Mouse (Mus musculus): Measurements from ENCODE around the gene Neo1. TPM values are rescaled to one million over a fixed set of nuclear protein-coding genes. Genes with fewer than 3 reads are reported as not detected.

Gene Neo1
- polyA plus RNA-seq (2012; rRNA removed) = 97.1 and 98.3 TPM in 2 replicates

DNA sequence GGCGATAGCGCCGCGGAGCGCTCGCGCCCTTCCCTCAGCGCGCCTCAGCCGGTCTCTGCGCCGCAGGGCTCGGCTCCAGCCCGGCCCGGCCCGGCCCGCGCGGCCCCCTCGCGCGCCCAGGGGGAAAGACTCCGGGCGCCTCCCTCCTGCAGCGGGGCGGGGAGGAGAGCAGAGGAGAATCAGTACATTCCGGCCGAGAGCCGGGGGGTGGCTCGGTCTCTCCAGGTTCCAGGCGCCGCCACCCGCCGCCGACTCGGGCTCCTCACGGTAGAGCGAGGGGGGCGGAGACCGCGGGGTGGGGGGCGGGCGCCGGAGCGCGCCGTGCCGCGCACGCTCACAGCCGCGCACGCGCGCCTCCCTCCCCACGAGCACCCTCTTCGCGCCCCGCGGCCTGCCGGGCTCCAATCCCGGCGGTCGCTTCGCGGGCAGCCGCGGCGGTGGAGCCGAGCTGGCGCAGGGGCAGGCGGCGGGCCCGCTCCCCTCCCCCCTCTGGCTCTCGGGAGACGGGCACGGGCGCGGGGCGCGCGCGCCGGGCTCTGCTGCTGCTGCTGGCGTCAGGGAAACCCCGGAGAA, at the start of gene Neo1:
Gene Neo1, minus strand, starts transcription at position 283 of the 573 bp plus-strand sequence.

Other genes starting within 250 kb of the Neo1 start
- 9.5 and 11.7 TPM in 2 replicates for gene Hcn4, start 213.0 kb downstream of the Neo1 start, polyA plus RNA-seq (2012; rRNA removed)

Data from central nervous system, embryonic 18 days (tissue).